Mouse (Mus musculus) kidney, postnatal 4 days (tissue): ENCODE measurements at regions not wholly inside any gene's neighbourhood (a gene's known extent, or its start where the extent isn't known, plus 50 kb on each side); places are given as distances from the start of the nearest gene placed in this dataset.

Experiments used
- DNase-seq, 2 experiments: peaks; one replicate each; pipeline ENCODE4 v3.0.0; 2021; ENCODE audit warnings: mixed read lengths in 2 of 2

- no peak for DNase-seq
These were observed 284.5 kb downstream of the Olfr1505 start for GRCm38 (mm10) chr19:14197864-14198263.

GRCm38 (mm10) chr19:14220507-14220909 is 307.2 kb downstream of the Olfr1505 start:
- no peak for DNase-seq

GRCm38 (mm10) chr19:14225061-14225696 is 311.8 kb downstream of the Olfr1505 start:
- no peak for DNase-seq

- DNase-seq, result no peak
These were observed 312.5 kb downstream of the Olfr1505 start for GRCm38 (mm10) chr19:14225787-14226186.

GRCm38 (mm10) chr19:14226521-14226920 is 313.2 kb downstream of the Olfr1505 start:
- no peak for DNase-seq

- no peak for DNase-seq
These were observed 330.2 kb downstream of the Olfr1505 start for GRCm38 (mm10) chr19:14243565-14243964.

- DNase-seq, result no peak
These were observed 333.8 kb downstream of the Olfr1505 start for GRCm38 (mm10) chr19:14246973-14247614.

- DNase-seq, result no peak
These were observed 334.6 kb downstream of the Olfr1505 start for GRCm38 (mm10) chr19:14247979-14248378.

GRCm38 (mm10) chr19:14258621-14259051 is 339.2 kb downstream of the Tle4 start:
- DNase-seq, result no peak

- DNase-seq, result no peak
These were observed 338.6 kb downstream of the Tle4 start for GRCm38 (mm10) chr19:14259223-14259622.

- DNase-seq, result peak; percentile 25 to 31
These were observed 308.5 kb downstream of the Tle4 start for GRCm38 (mm10) chr19:14289331-14289737.

- no peak for DNase-seq
These were observed 306.9 kb downstream of the Tle4 start for GRCm38 (mm10) chr19:14290911-14291310.

GRCm38 (mm10) chr19:14293172-14293571 is 304.7 kb downstream of the Tle4 start:
- no peak for DNase-seq

- no peak for DNase-seq
These were observed 296.5 kb downstream of the Tle4 start for GRCm38 (mm10) chr19:14301176-14301943.

GRCm38 (mm10) chr19:14314301-14314700 is 283.6 kb downstream of the Tle4 start:
- DNase-seq, result no peak

- no peak for DNase-seq
These were observed 278.1 kb downstream of the Tle4 start for GRCm38 (mm10) chr19:14319677-14320191.

GRCm38 (mm10) chr19:14325353-14326052 is 272.3 kb downstream of the Tle4 start:
- DNase-seq, result no peak

- peak in 1 of 2 experiments; percentile 6 for DNase-seq
These were observed 264.5 kb downstream of the Tle4 start for GRCm38 (mm10) chr19:14333041-14334012.

GRCm38 (mm10) chr19:14337025-14337424 is 260.8 kb downstream of the Tle4 start:
- DNase-seq, result no peak

- no peak for DNase-seq
These were observed 257.1 kb downstream of the Tle4 start for GRCm38 (mm10) chr19:14340759-14341158.

- DNase-seq, result no peak
These were observed 254.0 kb downstream of the Tle4 start for GRCm38 (mm10) chr19:14343890-14344289.

- DNase-seq, result no peak
These were observed 253.4 kb downstream of the Tle4 start for GRCm38 (mm10) chr19:14344467-14344866.
